ENCODE assay signal across 8 mouse cellular contexts in the genomic region with DNA sequence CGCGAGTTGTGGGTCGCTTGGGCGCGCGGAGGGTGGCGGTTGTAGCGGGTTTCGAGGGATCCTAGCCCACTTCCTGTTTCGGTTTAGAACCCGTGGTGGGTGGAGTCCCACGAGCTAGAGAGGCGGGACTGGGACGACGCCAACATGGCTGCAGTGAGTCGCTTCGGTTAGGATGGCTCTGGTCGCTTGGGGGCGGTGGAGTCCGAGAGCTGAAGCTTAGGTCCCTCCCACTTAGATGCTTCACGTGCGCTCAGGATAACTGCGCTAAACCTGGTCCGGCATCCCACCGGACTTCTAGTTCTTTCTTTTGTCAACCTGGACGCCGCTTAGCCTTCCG. TPM values are rescaled to one million over a fixed set of nuclear protein-coding genes. Genes with fewer than 3 reads are reported as not detected.
A peak's percentile ranks its signal among the peaks of the same experiment; 100 is the strongest.
DNase-seq lines count a peak whose midpoint lies in the region; ATAC-seq and TF ChIP-seq lines count a peak whose summit lies in the region.

A gene (minus strand): TSS at position 117 of the 337 bp plus-strand sequence.

- intact Hi-C loops in heart, adult 2 months (cut with DNase I), result loop anchor here (2.0 kb wide), 1 partner anchor 721 kb away; no protein-coding TSS in a partner anchor

- 27% methylated on average over 28 of the region's 28 CpGs for WGBS in embryonic facial prominence, embryonic 13.5 days
- WGBS in heart, adult 2 months, result 17% methylated on average over 28 of the region's 28 CpGs
- WGBS in limb, embryonic 13.5 days, result 15% methylated on average over 27 of the region's 28 CpGs
- WGBS in midbrain, embryonic 16.5 days, result 24% methylated on average over 26 of the region's 28 CpGs

- H3K27me3 ChIP-seq in embryonic facial prominence, embryonic 13.5 days, result no peaks in the 10 kb centered on the region
- H3K27me3 ChIP-seq in heart, adult 2 months (ENCODE audit: control insufficient read depth, insufficient read depth, low read length), result no peaks in the 10 kb centered on the region
- H3K27me3 ChIP-seq in limb, embryonic 13.5 days, result no peaks in the 10 kb centered on the region
- no peaks in the 10 kb centered on the region for H3K27me3 ChIP-seq in midbrain, embryonic 16.5 days (ENCODE audit: control insufficient read depth, insufficient read depth, low read depth, low read length)

- DNase-seq in 3T3-L1 (ENCODE audit: low read depth, low spot score), result peak; percentile 93
- DNase-seq in adrenal gland, postnatal 36 days, result peak; percentile 88 to 91
- peak; percentile 86 to 90 for DNase-seq in heart, adult 2 months
- peak; percentile 83 to 88 for DNase-seq in kidney, adult 8-10 months
- peak; percentile 83 to 86 for DNase-seq in spleen, postnatal 36 days (ENCODE audit: low spot score in 2 of 2)

- no peak for TF ChIP-seq EP300 in heart, adult 2 months (IDR thresholded peaks at IDR 0.05; ENCODE audit: insufficient read depth, low read depth, low read length)

- H3K4me1 ChIP-seq in embryonic facial prominence, embryonic 13.5 days, result no peaks in the 10 kb centered on the region
- no peaks in the 10 kb centered on the region; the same call in 1 of the 2 replicates for H3K4me1 ChIP-seq in heart, adult 2 months (ENCODE audit: control insufficient read depth, insufficient read depth, low read length)
- no peaks in the 10 kb centered on the region for H3K4me1 ChIP-seq in limb, embryonic 13.5 days
- H3K4me1 ChIP-seq in midbrain, embryonic 16.5 days (ENCODE audit: control insufficient read depth, insufficient read depth, low read length), result no peaks in the 10 kb centered on the region

- H3K79me2 ChIP-seq in heart, adult 2 months (replicated peaks; ENCODE audit: control insufficient read depth, insufficient read depth, low read length), result no peaks in the 10 kb centered on the region

- peak within 1 kb of the TSS; percentile 74 for H3K9ac ChIP-seq in embryonic facial prominence, embryonic 13.5 days
- peak within 1 kb of the TSS; percentile 84 for H3K9ac ChIP-seq in heart, adult 2 months (ENCODE audit: low read depth, low read length)
- H3K9ac ChIP-seq in limb, embryonic 13.5 days, result peak within 1 kb of the TSS; percentile 63
- peak within 1 kb of the TSS; percentile 75 for H3K9ac ChIP-seq in midbrain, embryonic 16.5 days (ENCODE audit: low read depth, low read length)

- H3K4me2 ChIP-seq in embryonic facial prominence, embryonic 13.5 days, result peak within 1 kb of the TSS; percentile 60
- H3K4me2 ChIP-seq in limb, embryonic 13.5 days (replicated peaks), result peak within 1 kb of the TSS; percentile 60
- peak within 1 kb of the TSS; percentile 52 for H3K4me2 ChIP-seq in midbrain, embryonic 16.5 days (ENCODE audit: low read length)

- TF ChIP-seq POLR2A in heart, adult 2 months (IDR thresholded peaks at IDR 0.05; ENCODE audit: insufficient read depth, low read depth, low read length), result 0 out of 2 replicates have a peak, but pooled peaks have one; percentile 14

- no peak within 1 kb of the TSS for H3K27ac ChIP-seq in embryonic facial prominence, embryonic 13.5 days
- peak within 1 kb of the TSS; percentile 64 for H3K27ac ChIP-seq in heart, adult 2 months
- no peak within 1 kb of the TSS for H3K27ac ChIP-seq in limb, embryonic 13.5 days
- peak within 1 kb of the TSS; percentile 63 for H3K27ac ChIP-seq in midbrain, embryonic 16.5 days (ENCODE audit: low read length)

- ATAC-seq in embryonic facial prominence, embryonic 13.5 days (ENCODE audit: insufficient number of reproducible peaks, insufficient read depth, low FRiP score, low TSS enrichment, low read depth), result peak; percentile 89
- ATAC-seq in limb, embryonic 13.5 days (ENCODE audit: low FRiP score, low read depth), result peak; percentile 99
- peak; percentile 100 for ATAC-seq in midbrain, embryonic 16.5 days

- TF ChIP-seq CTCF in heart, adult 2 months (IDR thresholded peaks at IDR 0.05), result peak; percentile 75

- H3K9me3 ChIP-seq in embryonic facial prominence, embryonic 13.5 days, result no peaks in the 10 kb centered on the region
- no peaks in the 10 kb centered on the region for H3K9me3 ChIP-seq in limb, embryonic 13.5 days
- no peaks in the 10 kb centered on the region for H3K9me3 ChIP-seq in midbrain, embryonic 16.5 days (replicated peaks; ENCODE audit: control insufficient read depth, low read length, poor library complexity, severe bottlenecking)

- H3K4me3 ChIP-seq in embryonic facial prominence, embryonic 13.5 days, result peak within 1 kb of the TSS; percentile 59
- peak within 1 kb of the TSS; percentile 64 for H3K4me3 ChIP-seq in heart, adult 2 months
- H3K4me3 ChIP-seq in limb, embryonic 13.5 days, result peak within 1 kb of the TSS; percentile 58
- peak within 1 kb of the TSS; percentile 60 for H3K4me3 ChIP-seq in midbrain, embryonic 16.5 days (ENCODE audit: low read depth, low read length)

- H3K36me3 ChIP-seq in embryonic facial prominence, embryonic 13.5 days, result no peaks in the 10 kb centered on the region
- no peaks in the 10 kb centered on the region for H3K36me3 ChIP-seq in heart, adult 2 months (ENCODE audit: control insufficient read depth, insufficient read depth, low read length)
- H3K36me3 ChIP-seq in limb, embryonic 13.5 days, result no peaks in the 10 kb centered on the region
- H3K36me3 ChIP-seq in midbrain, embryonic 16.5 days (ENCODE audit: control insufficient read depth, insufficient read depth, low read length), result no peaks in the 10 kb centered on the region

RNA-seq across cellular contexts. Expression of the gene that starts here (rescaled TPM):
- total RNA-seq in adrenal gland, postnatal 36 days (2021), result 10 to 100 TPM; 10.1 to 12.3 TPM
- polyA plus RNA-seq in embryonic facial prominence, embryonic 13.5 days (2015; fragmentation: Nextera tagmentation; extraction: Ambion mirVana), result 11.1 and 12.7 TPM in 2 replicates
- 1 to 10 TPM; 5.2 TPM for total RNA-seq in heart, adult 2 months (2021)
- polyA plus RNA-seq in heart, adult 2 months (2012; rRNA removed), result 2.1 and 4.0 TPM in 2 replicates
- 9.0 and 9.2 TPM in 2 replicates for polyA plus RNA-seq in limb, embryonic 13.5 days (2015; fragmentation: Nextera tagmentation; extraction: Ambion mirVana)
- 23.0 and 23.5 TPM in 2 replicates for polyA plus RNA-seq in midbrain, embryonic 16.5 days (2015; fragmentation: Nextera tagmentation; extraction: Ambion mirVana)

Comparison
In these comparisons a context has a peak if more than half of its experiments do, and no peak if none do; other contexts are left out.
1. H3K27ac ChIP-seq: peak in heart, adult 2 months (single experiment) and midbrain, embryonic 16.5 days (single experiment); none in embryonic facial prominence, embryonic 13.5 days (single experiment) and limb, embryonic 13.5 days (single experiment).
2. Peak in every context shown above with its lines, with median percentiles within 50 percentile points of each other: DNase-seq, ATAC-seq, H3K4me2 ChIP-seq, H3K4me3 ChIP-seq and H3K9ac ChIP-seq.